Mouse (Mus musculus): ENCODE results near the gene Gm20388.

- TF ChIP-seq CTCF (IDR thresholded peaks at IDR 0.05; ENCODE audit: insufficient read depth, low read depth, low read length) (no peak), POLR2A (IDR thresholded peaks at IDR 0.05; ENCODE audit: insufficient read depth, low read depth, low read length) (no peak)
These were observed 1110.8 kb downstream of the Gm20388 start for GRCm38 (mm10) chr8:121021488-121021887.

All from olfactory bulb, adult 2 months (tissue).